Mouse (Mus musculus): ENCODE results near the gene Fam25c.

The Fam25c gene

DNA sequence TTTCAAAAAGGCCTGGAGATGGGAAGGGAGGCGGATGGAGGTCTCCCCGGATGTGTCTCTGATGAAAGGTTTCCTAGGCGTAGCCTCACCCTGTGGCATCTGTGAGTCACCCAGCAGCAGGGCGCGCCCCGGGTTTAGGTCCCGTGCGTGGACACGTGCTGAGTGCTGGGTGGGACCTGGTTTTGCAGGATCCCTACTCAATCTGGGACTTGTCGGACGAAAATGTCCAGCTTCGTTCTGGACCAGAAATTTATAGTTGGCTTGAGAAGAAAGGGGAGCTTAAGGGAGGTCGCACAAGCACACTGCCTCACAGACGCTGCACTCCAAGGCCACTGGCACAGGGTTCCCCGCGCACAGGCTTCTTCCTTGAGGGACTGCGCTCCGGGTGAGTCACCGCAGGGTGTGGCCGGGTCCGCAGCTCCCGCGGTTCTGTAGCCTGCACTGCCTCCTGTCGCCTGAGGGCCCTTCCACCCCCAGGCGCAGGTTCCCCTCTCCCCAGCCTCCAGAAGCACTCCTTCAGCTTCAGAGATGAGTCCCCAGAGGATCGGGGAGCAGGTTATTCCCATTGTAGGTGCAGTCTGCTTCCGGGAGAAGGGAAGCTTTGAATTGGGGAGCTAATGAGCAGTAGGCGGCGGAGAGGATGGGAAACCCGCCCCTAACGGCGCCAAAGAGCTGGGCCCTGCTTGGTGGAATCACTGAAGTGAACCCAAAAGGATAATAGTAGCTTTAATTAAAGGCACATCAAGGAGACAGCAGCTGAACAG lies 8.4 kb upstream of the Fam25c start:
- DNase-seq (ENCODE audit: low spot score), result peak; percentile 82

DNA sequence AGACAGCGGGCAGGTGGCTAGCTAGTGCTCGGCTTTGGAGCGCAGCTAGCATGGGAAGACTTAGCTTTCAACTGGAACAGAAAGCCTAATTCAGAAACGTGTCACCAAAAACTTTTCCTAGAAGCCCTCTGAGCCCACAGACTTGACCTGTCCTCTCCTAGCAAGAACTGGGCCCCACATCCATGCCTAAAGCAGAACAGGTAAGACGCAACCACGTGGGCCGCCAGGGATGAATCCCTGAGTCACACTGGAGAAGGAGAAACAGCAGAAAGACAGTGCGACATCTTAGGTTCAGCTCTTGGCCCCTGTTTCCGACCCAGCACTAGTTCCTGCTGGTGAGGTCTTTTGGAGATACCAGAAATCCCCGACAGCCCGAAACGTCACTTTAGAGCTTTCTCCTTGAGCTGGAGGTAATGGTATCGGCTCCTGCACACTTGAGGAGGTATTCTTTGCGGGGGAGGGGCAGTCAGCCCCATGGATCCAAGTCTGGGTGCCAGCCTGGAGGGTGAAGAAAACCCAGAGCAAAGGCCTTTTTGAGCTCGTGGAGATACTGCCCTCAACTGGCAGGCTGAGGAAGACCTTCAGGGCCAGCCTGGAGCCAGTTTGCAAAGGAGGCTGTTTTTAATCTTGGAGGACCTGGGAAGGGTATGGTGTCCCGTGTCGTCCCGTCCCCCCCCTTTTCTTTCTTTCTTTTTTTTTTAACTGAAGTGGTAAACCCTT lies 7.7 kb upstream of the Fam25c start:
- peak; percentile 78 for DNase-seq (ENCODE audit: low spot score)

DNA sequence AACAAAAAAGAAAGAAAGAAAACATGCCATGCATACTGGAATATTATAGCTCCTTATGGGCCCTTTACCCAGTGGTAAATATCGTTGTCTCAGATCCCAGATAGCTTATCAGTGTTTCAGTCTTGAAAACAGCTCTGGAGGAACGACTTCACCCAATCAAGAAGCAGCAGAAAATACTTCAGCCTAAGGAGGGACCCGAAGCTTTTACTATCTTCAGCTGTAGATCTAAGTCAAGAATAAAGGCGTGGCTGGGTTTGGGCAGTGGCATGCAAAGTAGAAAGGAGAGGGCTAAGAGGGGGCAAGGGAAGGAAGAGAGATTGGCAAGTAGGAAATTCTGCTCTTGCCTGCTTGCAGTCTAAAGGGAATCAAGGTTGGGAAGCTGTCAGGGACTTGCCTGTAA lies 6.9 kb upstream of the Fam25c start:
- DNase-seq (ENCODE audit: low spot score), result no peak

DNA sequence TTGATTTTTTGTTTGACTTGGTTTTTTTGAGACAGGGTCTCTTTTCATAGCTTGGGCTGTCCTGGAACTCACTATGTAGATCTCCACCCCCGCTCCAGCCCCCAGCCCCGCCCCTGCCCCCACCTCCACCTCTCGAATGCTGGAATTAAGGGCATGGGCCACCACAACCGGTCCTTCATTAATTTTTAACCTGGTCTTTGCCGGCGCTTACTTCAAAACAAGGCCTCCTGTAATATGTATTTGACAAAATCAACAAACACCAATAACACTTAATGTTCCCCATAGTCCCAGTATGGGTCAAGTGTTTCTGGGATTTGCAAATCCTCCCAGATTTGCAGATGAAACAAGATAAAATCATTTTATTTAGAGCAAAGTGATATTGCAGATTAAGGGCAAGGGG lies 5.0 kb upstream of the Fam25c start:
- DNase-seq (ENCODE audit: low spot score), result no peak

DNA sequence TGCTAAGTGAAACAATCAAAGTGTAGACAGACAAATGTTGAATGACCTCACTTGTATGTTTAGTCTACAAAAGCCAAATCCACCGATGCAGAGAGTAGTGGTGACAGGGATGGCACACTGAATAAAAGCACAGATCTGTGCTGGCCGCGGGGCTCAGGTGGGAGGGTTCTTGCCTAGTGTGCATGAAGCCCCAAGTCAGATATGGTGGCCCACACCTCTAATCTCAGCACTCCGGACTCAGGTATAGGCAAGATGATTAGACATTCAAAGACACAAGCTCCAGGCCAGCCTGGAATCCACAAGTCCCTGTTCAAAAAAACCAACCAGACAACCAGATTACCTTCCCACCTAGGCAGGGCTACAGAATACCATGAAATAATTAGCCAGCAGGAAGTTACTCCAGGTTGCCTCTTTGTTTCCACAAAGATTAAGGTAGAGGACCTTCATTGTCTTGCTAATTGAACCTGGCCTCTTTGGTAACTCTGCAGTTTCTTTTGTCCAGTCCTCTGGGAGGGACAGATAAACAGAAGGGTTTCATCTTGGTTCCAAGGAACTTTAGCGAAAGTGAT lies 4.5 kb upstream of the Fam25c start:
- no peak for DNase-seq (ENCODE audit: low spot score)

DNA sequence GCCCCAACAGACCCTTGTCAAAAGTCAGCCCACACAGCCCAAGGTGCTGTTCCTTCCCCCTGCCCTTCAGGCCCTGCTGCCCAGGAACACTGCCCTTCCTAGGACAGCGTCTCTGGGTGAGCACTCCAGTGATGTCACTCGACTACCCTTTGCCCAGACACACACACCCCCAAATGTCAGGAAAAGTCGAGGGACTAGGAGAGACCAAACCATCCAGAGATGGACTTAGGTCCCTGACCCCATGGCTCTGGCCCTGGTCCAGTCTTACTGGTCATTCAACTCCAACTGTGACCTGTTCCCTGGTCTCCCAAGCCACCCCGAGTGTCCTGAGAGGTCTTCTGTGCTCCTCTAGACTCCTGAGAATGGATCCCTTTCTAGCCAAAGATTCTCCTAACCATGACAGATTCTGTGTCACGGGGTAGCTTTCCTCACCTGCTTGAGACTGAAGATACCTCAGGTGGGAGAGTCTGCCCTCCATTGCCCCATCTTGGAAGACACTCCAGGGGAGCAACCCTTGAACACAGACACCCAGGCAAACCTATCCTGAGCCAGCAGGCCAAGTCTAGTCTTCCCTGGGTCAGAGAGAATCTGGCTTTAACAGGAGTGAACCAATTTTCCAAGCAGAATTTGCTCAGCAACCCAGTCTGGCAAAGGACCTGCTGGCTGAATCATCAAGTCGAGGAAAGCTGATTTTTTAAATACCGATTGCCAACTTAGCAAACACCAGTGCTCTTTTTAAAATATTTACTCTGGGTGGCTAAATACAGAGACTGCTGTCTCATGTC lies 2.6 kb upstream of the Fam25c start:
- DNase-seq (ENCODE audit: low spot score), result no peak

DNA sequence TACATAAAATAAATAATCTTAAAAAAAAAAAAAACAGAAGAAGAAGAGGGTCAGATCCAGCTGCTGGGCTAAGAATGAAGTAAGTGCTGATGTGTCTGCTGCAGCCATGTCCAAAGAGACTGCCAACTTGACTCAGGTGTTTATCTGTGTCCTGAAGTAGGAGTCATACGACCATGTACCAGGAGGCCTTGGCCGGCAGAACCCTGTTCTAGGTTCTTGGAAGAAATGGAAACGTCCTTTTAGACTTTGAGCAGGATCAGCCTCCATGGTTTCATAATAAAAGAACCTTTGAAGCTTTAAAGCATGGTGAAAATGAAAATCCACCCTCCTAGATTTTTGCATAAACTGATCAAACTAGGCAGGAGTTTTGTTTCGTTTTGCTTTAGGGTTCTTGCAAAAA lies 777 bp downstream of the Fam25c start:
- DNase-seq (ENCODE audit: low spot score), result no peak

DNA sequence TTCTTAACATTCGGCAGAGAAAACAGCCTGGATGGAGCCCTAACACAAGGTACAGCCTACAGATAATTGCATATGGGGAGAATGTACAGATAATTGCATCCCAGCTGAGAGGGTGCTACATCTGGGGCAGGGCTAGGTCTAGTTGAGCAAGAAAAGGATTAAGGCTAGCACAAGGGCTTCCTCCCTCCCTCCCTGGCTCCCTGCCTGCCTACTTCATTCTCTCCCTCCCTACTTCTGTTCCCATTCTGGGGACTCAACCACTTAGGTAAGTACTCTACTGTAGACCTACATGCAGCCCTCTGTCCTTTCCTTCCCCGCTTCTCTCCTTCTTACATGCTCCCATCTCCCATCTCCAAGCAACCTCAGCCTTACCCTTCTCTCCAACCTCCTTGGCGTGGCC lies 1.9 kb downstream of the Fam25c start:
- DNase-seq (ENCODE audit: low spot score), result peak; percentile 64

DNA sequence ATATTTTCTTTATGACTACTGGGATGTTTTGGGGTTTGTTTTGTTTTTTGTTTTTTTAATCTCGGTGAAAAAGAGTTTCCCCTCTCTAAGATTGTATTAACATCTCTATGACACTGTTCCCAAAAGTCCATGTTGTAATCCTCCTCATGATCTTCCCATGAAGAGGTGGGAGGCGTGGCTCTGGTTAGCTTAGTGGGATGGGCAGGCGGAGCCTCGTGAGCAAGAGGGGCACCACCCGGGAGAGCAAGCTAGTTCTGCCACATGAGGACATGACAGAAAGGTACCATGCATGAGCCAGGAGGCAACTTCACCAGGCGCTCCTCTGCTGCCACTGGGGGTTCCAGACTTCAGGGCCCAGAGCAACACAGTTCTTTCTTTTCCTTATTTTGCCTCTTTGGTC lies 2.7 kb downstream of the Fam25c start:
- no peak for DNase-seq (ENCODE audit: low spot score)

DNA sequence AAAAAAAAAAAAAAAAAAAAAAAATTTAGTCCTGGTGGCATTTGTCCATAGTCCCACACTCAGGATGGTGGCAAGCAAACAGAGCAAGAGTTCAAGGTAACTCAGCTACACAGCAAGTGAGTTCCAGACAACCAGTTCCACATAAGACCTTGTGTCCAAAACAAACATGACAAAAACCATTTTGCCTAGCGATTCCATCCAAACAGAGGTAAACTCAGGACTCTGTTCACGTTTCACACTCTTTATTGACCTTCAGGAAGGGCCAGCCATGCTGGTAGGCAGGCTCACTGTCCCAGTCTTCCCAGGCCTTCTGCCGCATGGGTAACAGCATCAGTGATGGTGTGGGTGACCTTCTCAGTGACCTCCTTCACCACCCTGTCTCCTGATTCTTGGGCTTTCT lies 3.6 kb downstream of the Fam25c start:
- no peak for DNase-seq (ENCODE audit: low spot score)

DNA sequence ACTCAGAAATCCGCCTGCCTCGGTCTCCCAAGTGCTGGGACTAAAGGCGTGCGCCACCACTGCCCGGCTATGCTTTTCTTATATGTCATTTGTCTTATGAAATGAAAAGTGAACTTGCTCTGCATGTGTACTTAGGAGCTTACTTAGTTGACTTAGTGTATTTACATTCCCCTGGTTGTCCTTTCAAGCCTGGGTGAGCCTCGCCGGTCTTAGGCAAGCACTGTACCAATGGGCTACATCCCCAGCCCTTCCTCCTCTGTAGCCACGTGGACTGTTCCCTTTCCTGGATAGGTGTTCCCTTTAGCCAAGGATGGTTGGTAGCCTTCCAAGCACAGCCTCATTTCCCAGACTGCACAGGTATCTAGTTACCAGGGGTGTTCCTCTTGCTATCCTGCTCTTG lies 6.2 kb downstream of the Fam25c start:
- DNase-seq (ENCODE audit: low spot score), result peak; percentile 82

DNA sequence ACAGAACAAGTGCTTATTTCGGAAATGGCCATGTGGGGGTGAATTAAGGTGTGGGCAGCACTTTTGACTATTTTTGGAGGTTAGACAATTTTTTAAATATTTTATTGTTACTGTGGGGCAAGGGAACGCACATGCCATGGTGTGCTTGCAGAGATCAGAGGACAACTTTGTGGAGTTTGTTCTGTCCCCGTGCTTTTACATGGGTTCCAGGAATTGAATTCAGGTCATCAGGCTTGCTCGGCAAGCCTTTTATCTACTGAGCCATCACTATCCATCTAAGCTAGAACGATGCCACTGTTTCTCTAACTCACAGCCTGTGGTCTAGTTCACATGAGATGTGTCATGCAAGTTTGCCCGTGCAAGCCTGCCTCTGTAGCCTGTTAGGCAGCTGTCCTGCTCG lies 6.9 kb downstream of the Fam25c start:
- DNase-seq (ENCODE audit: low spot score), result no peak

DNA sequence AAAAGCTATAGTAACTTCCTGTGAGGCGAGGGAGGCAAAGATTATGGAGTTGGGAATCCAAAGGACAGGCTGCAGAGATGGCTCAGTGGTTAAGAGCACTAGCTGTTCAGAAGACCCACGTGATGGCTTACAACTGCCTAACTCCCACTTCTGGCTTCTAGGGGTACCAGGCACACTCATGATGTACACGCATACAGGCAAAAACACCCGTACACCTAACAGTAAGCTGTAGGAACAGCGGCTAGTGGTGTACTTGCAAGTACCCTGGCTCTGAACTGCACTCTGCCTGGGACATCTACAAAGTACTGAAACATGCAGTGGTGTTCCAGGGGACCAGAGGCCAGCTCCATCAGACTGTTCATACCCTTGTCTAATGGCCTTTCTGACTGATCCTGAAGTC lies 8.1 kb downstream of the Fam25c start:
- no peak for DNase-seq (ENCODE audit: low spot score)

DNA sequence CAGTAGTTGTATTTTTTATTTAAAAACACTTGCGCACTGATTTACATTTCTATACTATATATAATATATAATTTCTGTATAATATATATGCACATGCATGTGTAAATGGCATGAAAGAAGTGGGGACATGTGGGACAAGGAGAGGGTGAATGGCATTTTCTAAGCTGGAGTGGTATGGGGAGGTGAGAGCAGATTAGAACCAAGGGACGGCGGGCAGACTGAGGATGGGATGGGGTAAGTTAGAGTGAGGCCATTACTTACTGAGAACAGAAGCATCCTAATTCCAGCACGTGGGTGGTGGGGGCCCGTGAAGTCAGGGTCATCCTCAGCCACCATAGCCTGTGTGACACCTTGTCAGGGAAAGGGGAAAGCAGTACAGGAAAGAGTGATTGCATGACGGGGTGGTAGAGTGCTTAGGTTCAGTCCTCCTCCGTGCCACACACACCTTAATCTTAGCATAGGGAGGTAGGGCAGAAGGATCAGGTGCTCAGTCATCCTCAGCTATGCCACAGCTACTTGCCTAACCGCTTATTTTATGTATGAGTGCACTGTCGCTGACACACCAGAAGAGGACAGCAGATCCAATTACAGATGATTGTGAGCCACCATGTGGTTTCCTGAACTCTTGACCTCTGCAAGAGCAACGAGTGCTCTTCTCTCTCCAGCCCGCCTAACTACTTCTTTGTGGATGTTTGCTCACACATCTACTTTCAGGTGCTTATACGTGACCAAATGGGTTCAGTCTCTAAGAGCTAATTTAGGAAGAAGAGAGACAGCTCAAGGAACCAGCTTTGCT lies 9.3 kb downstream of the Fam25c start:
- peak; percentile 43 for DNase-seq (ENCODE audit: low spot score)

DNA sequence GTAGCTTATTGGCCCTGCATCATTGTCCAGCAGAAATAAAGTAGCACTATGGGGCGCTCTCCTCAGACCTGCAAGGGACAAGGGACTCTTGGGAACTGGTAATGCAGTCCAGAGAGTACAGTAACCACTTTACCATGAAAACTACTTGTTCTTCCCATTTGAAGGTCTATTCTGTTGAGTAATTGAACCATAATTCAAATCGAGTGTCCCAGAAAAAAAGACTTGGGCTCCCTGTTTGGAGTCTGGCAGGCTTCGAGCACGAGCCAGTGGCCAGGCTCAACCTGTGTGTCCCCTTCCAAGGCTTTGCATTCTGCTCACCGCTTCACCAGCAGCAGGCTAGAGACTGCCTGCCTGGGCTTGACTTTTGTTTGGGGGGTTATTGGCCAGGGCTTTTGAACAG lies 10.9 kb downstream of the Fam25c start:
- DNase-seq (ENCODE audit: low spot score), result no peak

DNA sequence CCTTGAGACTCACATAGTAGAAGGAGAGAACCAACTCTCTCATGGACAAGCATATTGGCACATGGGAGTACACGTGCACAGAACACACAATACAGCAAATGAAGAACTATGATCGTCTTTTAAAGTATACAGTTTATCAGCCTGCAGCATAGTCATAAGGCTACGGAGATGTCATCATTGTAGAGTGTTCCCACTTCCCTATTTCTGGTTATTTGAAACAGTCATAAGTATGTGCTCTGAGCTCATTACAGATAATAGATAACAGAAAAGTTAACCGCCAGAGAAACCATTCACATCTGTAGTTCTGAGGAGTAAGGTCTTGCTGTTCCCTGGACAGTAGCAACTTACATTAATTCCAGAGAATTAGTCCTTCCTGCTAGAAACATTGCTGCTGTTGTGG lies 12.2 kb downstream of the Fam25c start:
- no peak for DNase-seq (ENCODE audit: low spot score)

DNA sequence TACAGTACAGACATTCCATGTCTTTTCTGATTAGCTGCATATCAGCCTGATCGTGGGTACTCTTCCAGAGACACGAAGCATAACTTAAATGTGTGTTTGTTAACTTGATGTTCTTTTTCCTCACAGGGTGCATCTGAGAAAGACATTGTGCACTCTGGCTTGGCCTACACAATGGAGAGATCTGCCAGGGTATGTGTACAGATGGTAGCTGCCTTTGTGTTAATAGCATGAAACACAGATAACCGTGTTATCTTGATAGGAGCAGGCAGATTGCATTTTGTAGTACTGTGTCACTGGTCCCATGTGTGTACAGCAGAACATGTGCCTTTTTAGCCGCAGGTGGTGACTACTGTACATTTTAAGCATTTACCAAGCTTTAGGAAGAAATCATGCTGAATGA lies 13.2 kb downstream of the Fam25c start:
- DNase-seq (ENCODE audit: low spot score), result no peak

DNA sequence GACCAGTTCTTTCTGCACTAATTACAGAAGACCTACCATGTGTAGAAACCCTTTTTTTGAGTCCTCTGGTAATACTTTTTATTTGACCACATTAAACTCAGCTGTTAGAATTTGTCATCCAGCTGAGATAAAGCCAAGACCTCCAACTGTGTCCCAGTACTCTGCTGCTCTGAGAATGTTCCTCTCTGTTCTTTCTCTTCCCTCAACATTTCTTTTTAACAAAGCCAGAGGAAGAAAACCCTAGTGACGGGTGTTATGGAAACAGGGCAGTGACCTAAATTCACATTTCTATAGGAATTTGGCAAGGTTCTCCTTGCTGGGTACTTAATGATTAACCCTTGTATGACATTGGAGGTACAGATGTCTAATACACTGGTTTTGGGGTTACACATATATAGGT lies 15.8 kb downstream of the Fam25c start:
- no peak for DNase-seq (ENCODE audit: low spot score)

DNA sequence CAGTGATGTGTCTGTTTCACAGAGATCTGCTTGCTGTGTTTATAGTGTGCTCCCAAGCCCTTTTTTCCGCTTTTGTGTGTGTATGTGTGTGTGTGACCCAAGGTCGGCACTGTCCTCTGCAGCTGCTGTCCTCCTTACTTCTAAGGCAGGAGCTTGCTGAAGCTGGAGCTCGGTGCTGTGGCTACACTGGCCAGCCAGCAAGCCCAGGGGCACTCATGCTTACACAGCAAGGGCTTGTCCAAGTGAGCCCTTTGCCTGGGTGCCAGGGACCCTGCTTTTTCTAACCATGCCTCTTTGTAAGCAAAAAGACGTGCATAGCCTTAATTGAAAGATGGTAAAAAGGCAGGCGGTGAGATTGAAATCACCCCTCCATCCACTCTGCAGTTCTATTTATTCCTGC lies 22.8 kb downstream of the Fam25c start:
- DNase-seq (ENCODE audit: low spot score), result no peak

DNA sequence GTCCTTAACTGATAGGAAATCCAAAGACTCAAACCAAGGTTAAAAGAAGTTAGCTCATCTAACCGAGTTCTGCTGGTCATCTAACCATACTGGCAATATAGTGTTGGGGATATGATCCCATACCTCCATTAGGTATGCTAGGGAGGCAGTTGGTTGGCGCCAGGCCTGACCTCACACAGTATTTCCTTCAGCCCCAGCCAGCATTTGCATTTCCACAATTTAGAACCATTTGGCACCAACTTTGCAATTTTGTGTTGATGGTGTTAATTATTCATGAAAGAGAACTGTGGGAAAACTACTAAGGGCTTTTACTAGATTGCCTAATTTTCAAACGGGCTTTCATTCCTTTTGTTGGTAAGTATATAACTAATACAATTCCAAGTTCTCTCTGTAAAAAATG lies 23.3 kb downstream of the Fam25c start:
- DNase-seq (ENCODE audit: low spot score), result no peak

DNA sequence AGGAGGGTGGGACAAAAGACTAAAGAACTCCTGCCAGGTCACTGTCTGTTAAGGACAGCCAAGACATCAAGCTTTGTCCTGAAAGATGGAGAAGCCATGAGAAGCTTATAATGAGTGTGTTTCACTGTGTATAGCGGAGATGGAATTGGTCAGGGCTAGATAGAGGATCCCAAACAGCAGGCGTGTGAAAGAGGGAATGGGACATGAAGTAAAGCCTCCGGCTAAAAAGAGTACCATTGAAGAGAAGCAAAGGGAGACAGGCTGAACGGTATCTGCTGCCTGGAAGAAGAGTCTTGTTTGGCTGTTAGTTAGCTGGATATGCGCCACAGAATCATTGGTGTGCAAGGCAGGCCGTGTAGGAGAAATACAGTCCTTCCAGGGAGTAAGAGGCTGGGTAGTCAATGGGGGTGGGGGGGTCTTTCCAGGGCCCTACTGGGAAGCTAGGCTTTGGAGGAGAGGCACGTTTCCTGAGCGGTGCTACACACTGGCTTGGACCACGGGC lies 24.5 kb downstream of the Fam25c start:
- DNase-seq (ENCODE audit: low spot score), result no peak

DNA sequence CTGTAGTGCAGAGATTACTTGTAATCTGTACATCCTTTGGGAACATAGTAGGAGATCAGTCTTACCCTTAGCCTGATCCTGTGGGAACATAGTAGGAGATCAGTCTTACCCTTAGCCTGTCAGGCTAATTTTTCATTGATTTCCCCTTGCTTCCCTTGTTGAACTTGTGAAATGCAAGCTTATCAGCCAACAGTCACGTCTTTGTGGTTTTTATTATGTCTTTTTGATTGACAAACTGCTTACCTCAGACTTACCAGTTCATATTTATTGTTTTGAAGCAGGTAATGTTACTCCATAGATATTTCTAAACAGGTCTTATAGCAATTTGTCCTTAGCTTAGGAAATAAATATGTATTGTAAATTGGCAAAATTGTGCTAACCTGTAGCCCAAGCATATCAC lies 27.6 kb downstream of the Fam25c start:
- DNase-seq (ENCODE audit: low spot score), result no peak
